Mouse (Mus musculus): ENCODE results near the gene Gm9913. TPM values are rescaled to one million over a fixed set of nuclear protein-coding genes. Genes with fewer than 3 reads are reported as not detected.

The Gm9913 gene
- polyA plus RNA-seq (2014; fragmentation: Illumina TruSeq; extraction: RNeasy Lipid Tissue Mini Kit (QIAGEN cat#74804); ENCODE audit: low read depth, low replicate concordance), result 0.14 TPM

DNA sequence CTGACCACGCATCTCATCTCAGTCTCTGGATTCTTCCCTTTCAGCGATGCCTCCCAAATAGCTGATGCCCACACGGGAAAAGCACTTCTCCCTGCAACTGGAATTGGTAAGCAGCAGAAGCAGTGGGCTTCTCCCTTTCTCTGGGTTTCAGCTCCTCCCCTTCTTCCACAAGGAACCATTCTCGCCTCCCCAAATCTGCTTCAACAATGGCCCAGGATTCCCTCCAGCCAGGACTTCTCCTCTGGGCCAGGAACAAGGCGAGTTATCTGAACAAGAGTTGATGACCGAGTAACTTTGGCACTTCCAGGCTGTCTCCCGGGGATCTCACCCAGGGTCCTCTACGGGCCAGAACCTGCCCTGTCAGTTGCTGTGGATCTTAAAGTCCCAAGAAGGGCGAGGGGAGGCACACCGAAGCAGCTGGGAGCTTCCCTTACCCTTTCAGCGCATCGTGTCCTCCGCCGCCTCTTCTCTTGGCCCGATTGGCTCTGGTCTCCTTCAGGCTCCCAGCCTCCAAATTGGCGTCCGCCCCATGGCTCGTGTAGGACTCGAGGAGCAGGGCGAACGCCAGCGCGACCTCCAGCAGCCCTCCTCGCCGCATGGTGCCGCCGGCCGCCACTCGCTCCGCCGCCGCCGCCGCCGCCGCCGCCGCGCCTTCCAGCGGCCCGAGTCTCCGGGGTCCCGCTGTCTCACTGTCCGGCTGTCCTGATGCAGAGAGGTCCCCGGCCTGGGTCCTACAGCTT, at the start of gene Gm9913:
TSS of gene Gm9913 (plus strand) at position 84 of the 740 bp plus-strand sequence.

DNA sequence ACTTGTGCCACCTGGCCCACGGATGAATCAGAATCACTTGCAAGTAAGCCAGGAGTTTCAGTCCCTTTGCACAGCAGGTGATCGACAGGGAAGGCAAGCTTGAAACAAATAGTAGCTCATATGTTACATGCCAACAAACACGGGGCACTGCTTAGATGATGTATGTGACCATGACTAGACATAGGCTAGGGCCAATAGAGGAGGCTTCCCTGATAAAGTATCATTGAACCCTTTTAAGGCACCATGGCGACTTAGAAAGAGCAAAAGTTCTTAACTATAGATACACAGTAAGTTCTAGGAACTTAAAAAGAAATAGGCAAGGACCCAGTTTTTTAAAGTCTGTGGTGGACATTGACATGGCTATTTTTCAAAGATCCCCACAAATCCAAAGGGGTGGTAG, 3.0 kb downstream of the Gm9913 start, which contains the start of gene Fbn1:
TSS of gene Fbn1 (minus strand) at position 101 of the 400 bp plus-strand sequence.

Other genes with a start within 250 kb of the Gm9913 start
- gene Fbn1, start 2.9 kb downstream of the Gm9913 start, polyA plus RNA-seq (2014; fragmentation: Illumina TruSeq; extraction: RNeasy Lipid Tissue Mini Kit (QIAGEN cat#74804); ENCODE audit: low read depth, low replicate concordance), result 34.5 TPM
- 2.2 TPM for gene Cep152, start 120.0 kb downstream of the Gm9913 start, polyA plus RNA-seq (2014; fragmentation: Illumina TruSeq; extraction: RNeasy Lipid Tissue Mini Kit (QIAGEN cat#74804); ENCODE audit: low read depth, low replicate concordance)
- 105 TPM for gene Eid1, start 168.0 kb downstream of the Gm9913 start, polyA plus RNA-seq (2014; fragmentation: Illumina TruSeq; extraction: RNeasy Lipid Tissue Mini Kit (QIAGEN cat#74804); ENCODE audit: low read depth, low replicate concordance)
- 16.7 TPM for gene Shc4, start 219.1 kb downstream of the Gm9913 start, polyA plus RNA-seq (2014; fragmentation: Illumina TruSeq; extraction: RNeasy Lipid Tissue Mini Kit (QIAGEN cat#74804); ENCODE audit: low read depth, low replicate concordance)